Mouse (Mus musculus): ENCODE results near the gene Tac4. TPM values are rescaled to one million over a fixed set of nuclear protein-coding genes. Genes with fewer than 3 reads are reported as not detected.

The Tac4 gene
- polyA plus RNA-seq, 1 experiment from 2014 or later: not detected

DNA sequence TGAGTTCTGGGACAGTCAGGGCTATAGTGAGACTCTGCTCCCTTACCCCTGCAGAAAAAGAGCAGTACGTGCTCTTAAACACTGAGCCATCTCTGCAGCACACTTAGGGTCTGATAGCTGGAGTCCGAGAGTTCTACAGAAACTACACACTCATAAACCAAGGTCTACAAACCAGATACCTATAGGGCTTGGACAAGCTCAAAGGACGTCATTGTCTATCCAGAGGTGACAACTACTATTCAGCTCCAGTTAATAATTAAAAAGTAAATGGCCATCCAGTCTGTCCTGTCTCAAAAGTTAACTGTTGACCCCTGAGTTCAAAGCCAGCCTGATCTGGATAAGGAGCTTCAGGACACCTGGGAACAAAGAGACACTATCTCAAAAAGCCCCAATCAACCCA lies 40.4 kb downstream of the Tac4 start:
- peaks cover 26% of the 10 kb centered on the region for H3K36me3 ChIP-seq (replicated peaks)
- no peak overlapping the region for H3K4me2 ChIP-seq
- no peaks in the 10 kb centered on the region for H3K9me3 ChIP-seq
- no peak overlapping the region for H3K9ac ChIP-seq
- no peaks in the 10 kb centered on the region for H3K27me3 ChIP-seq (replicated peaks)
- no peak overlapping the region for H3K4me3 ChIP-seq
- 96% methylated on average over 3 of the region's 3 CpGs for WGBS
- no peak for ATAC-seq (replicated peaks)
- no peaks in the 10 kb centered on the region for H3K4me1 ChIP-seq
- no peak overlapping the region for H3K27ac ChIP-seq

DNA sequence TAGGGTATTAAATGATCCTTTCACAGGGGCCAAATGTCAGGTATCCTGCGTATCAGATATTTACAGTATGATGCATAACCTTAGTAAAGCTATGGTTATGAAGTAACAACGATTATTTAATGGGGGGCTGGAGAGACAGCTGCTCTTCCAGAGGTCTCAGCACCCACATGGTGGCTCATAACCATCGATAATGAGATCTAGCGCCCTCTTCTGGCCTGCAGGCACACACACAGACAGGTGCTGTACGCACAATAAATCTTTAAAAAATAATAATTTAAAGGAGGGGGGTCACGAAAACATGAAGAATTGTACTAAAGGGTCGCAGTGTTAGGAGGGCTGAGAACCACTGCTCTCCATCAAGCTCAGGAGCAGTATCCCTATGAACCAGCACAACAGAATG lies 44.3 kb downstream of the Tac4 start:
- no peak overlapping the region for H3K27ac ChIP-seq

DNA sequence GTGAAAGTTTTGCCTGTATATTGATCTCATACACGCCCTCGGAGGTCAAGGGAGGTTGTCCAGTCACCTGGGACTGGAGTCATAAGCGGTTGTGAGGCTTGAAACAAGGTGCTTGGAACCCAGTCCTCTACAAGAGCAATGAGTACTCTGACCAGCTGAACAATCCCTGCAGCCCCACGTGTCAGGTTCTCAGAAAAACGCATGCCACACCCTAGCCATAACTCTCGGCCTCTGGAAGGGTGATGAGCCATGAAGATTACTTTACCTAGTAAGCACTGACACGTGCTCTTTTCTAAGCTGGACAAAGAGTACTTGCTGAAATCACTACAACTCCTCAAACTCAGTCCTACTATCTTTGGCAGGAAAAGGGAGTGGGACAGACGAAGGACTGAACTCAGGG lies 46.2 kb downstream of the Tac4 start:
- H3K36me3 ChIP-seq (replicated peaks): peaks cover 7% of the 10 kb centered on the region; the same call in 1 of the 2 replicates
- ATAC-seq (replicated peaks): no peak
- no peak overlapping the region for H3K9ac ChIP-seq
- no peak overlapping the region for H3K27ac ChIP-seq
- H3K4me2 ChIP-seq: no peak overlapping the region
- no peaks in the 10 kb centered on the region for H3K9me3 ChIP-seq
- H3K4me1 ChIP-seq: peaks cover 18% of the 10 kb centered on the region
- H3K27me3 ChIP-seq (replicated peaks): no peaks in the 10 kb centered on the region
- no peak overlapping the region for H3K4me3 ChIP-seq
- WGBS: 82% methylated on average over 8 of the region's 8 CpGs

More for the DNA sequence above, 44.3 kb downstream of the Tac4 start:
- H3K4me1 ChIP-seq: peaks cover 11% of the 10 kb centered on the region
- no peak for ATAC-seq (replicated peaks)
- WGBS: 91% methylated on average over 7 of the region's 7 CpGs
- no peaks in the 10 kb centered on the region for H3K9me3 ChIP-seq
- no peaks in the 10 kb centered on the region for H3K27me3 ChIP-seq (replicated peaks)
- no peak overlapping the region for H3K9ac ChIP-seq
- H3K4me3 ChIP-seq: no peak overlapping the region
- H3K4me2 ChIP-seq: no peak overlapping the region
- peaks cover 14% of the 10 kb centered on the region for H3K36me3 ChIP-seq (replicated peaks)

DNA sequence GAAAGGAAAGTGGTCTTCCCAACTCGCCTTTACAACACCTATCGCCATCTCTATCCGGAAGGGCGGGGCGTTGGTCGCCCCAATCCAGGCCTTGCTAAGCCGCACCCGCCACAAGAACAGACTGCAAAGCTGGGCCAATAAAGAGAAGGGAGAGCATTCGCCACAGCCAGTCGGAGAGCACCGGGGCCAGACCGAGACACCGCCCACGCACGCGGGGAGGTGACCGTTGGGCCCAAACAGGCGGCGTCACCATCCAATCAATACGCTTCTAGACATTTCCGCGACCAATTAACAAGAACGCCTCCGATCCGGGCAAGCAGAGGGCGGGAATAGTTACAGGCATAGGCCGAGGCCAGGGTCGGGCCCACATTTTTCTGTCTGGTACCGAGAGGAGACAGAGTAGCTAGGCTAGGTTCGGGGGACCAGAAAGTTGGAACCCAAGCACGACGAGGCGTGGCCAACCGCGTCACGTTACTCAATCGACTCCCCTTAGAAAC lies 48.2 kb downstream of the Tac4 start:
- Histone ChIP-seq H3K36me3 (replicated peaks) (peaks cover 3% of the 10 kb centered on the region; the same call in 1 of the 2 replicates), H3K4me1 (peaks cover 18% of the 10 kb centered on the region), H3K4me3 (peak overlapping the region; percentile 74), H3K27ac (peak overlapping the region; percentile 94), H3K27me3 (replicated peaks) (no peaks in the 10 kb centered on the region), H3K9ac (peak overlapping the region; percentile 85), H3K9me3 (no peaks in the 10 kb centered on the region), H3K4me2 (peak overlapping the region; percentile 78)
- 0% methylated on average over 37 of the region's 37 CpGs for WGBS
- peak; percentile 96 for ATAC-seq (replicated peaks)

DNA sequence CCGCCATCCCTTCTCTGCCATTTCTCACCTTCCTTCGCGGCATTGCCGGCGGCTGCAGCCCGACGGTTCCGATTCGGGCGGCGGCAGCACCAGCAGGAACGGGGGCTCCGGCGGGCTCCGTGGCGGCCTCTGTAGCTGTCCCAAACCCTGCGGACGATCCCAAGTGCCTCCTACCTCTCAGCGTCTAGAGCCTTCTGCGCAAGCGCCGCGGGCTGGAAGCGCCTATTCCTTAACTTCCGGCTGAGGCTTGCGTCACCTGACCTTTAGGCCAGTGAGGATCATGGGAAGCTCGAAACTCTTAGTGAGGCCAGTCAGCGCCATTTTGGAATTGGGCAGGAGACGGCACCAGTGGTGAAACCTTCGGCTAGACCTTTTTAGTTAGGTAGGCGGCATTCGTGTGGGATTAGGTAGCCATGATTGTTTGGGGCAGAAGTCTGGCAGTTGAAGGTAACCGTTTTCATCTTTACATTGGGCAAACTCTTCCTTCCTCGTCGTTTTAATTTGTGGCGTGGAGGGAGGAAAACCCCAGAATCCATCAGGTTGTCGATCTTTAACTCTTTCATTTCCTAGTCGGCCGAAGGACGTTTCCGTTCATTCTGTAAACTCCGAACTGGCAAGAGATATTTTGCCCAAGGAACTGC lies 48.8 kb downstream of the Tac4 start, which contains the start of gene Kat7:
Kat7 (minus strand) TSS at position 240 of the 641 bp plus-strand sequence.
- H3K36me3 ChIP-seq (replicated peaks): no peaks in the 10 kb centered on the region
- WGBS: under 1% methylated on average over 42 of the region's 42 CpGs
- peaks cover 18% of the 10 kb centered on the region for H3K4me1 ChIP-seq
- no peaks in the 10 kb centered on the region for H3K9me3 ChIP-seq
- peak within 1 kb of the TSS; percentile 74 for H3K4me3 ChIP-seq
- H3K27me3 ChIP-seq (replicated peaks): no peaks in the 10 kb centered on the region
- H3K27ac ChIP-seq: peak within 1 kb of the TSS; percentile 94
- peak; percentile 94 for ATAC-seq (replicated peaks)
- peak within 1 kb of the TSS; percentile 78 for H3K4me2 ChIP-seq
- peak within 1 kb of the TSS; percentile 85 for H3K9ac ChIP-seq

DNA sequence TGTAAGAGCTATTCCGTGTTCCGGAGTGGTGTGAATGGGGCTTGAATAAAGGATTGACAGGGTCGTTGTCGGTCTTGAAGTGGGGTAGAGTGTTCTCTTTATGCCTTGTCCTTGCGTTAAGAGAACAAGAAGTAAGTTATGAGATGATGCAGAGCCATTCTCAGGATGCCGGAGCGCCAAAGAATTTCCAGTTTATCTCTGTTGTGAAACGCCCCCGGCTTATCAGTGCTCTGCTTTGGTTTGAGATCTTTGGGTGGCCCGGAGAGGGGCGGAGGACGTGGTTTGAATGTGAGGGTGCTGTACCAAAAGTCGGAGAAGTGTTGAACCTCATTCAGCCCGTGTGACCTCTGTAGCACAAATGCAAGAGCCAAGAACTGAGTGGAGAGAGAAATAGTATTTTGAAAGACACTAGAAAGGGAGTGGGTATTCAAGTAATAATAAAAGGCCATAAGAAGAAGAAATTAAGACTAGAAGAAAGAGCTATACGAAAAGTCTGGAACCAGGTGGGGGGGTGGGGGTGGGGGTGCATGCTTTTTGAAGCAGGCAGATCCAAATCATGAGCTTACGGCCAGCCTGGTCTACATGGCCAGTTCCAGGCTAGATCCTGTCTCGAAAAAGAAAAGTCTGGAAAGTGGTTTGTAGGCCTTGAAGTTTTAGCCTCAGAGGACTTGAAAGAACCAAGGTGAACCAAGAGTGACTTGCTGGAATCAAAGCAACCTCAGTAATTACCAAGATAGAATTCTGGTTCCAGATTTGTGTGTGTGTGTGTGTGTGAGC lies 49.5 kb downstream of the Tac4 start:
- H3K4me2 ChIP-seq: peak overlapping the region; percentile 74
- 0 out of 2 replicates have a peak, but pooled peaks have one; percentile 0 for ATAC-seq (replicated peaks)
- H3K9ac ChIP-seq: peak overlapping the region; percentile 60
- H3K27ac ChIP-seq: peak overlapping the region; percentile 79
- no peaks in the 10 kb centered on the region for H3K27me3 ChIP-seq (replicated peaks)
- H3K4me3 ChIP-seq: peak overlapping the region; percentile 74
- peaks cover 18% of the 10 kb centered on the region for H3K4me1 ChIP-seq
- WGBS: 4% methylated on average over 17 of the region's 17 CpGs
- H3K36me3 ChIP-seq (replicated peaks): no peaks in the 10 kb centered on the region
- no peaks in the 10 kb centered on the region for H3K9me3 ChIP-seq

DNA sequence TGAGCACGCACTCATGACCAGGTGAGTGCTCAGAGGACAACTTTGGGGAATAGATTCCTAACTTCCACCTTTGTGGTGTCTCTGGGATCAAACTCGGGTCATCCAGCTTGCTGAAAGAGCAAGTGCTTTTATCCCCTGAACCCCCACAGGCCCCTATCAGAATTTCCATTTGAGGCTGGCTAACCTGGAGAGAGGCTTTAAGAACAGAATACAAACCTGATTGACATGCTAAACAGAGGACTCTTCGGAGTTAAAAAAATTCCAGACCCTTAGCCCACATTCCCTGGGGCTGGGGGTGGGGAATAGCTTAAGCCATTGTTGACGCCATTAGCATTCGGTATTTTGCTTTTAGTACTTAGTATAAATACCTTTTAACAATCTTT lies 50.1 kb downstream of the Tac4 start:
- Histone ChIP-seq H3K4me2 (peak overlapping the region; percentile 74), H3K4me3 (peak overlapping the region; percentile 74; the same call in 1 of the 2 replicates), H3K27ac (no peak overlapping the region), H3K27me3 (replicated peaks) (no peaks in the 10 kb centered on the region), H3K9me3 (no peaks in the 10 kb centered on the region), H3K9ac (no peak overlapping the region; the same call in 1 of the 2 replicates), H3K4me1 (peaks cover 18% of the 10 kb centered on the region), H3K36me3 (replicated peaks) (no peaks in the 10 kb centered on the region)
- WGBS: 15% methylated on average over 5 of the region's 5 CpGs
- no peak for ATAC-seq (replicated peaks)

DNA sequence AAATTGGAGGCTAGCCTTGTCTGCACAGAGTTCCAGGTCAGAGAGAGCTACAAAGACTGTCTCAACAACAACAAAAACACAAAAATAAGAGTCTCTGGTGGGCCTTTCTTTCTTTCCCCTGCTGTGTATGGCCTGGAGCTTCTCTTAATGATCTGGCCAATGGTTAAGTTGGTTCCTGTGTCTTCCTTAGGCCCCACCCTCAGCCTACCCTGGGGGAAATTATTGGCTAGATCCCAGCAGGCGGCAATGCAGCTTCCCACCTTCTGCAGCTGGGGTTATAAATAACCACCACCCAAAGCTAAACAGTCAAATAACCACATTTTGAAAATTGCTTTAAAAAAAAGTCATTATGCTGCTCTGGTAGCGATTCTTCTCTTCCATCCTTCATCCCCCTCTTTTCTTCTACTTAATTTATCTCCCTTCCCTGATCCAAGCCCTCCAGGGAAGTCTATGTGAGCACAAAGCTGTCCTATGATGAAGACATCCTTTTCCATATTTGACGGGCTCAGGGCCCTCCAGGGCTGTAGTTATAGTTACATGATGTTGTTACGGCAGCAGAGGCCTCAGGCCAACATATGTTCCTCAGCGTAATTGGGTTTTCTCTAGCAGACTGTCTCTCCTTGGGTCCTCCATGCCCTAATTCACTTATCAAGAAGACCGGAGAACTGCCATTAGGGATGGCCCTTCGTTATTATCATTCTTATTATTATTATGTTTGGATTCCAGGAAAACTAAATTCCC lies 54.1 kb downstream of the Tac4 start:
- ATAC-seq (replicated peaks): no peak
- no peaks in the 10 kb centered on the region for H3K9me3 ChIP-seq
- H3K27me3 ChIP-seq (replicated peaks): no peaks in the 10 kb centered on the region
- 74% methylated on average over 7 of the region's 7 CpGs for WGBS
- no peak overlapping the region for H3K27ac ChIP-seq
- H3K36me3 ChIP-seq (replicated peaks): no peaks in the 10 kb centered on the region
- no peak overlapping the region for H3K4me3 ChIP-seq
- H3K4me2 ChIP-seq: no peak overlapping the region
- H3K4me1 ChIP-seq: peaks cover 8% of the 10 kb centered on the region
- H3K9ac ChIP-seq: no peak overlapping the region

DNA sequence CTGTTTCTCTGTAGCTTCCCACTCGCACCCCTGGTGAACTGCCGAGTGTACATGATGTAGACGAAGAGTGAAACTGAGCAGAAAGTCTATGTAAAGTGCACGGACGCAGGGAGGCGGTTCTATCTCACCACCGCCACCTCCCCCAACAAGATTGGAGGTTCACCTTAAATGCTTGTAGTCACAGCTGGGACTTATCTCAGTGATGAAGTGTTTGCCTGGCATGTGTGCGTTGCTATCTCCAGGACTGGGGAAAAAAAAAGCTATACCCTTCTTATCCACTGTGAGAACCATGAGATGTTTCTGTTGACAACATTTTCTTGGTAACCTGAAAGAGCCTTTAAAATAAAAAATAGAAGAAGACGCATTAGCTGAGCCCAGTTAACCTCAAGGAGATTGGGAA lies 56.8 kb downstream of the Tac4 start:
- ATAC-seq (replicated peaks): no peak
- H3K36me3 ChIP-seq (replicated peaks): no peaks in the 10 kb centered on the region
- whole genome bisulfite sequencing: 91% methylated on average over 9 of the region's 9 CpGs
- no peak overlapping the region for H3K9ac ChIP-seq
- H3K27me3 ChIP-seq (replicated peaks): no peaks in the 10 kb centered on the region
- H3K9me3 ChIP-seq: no peaks in the 10 kb centered on the region
- H3K27ac ChIP-seq: no peak overlapping the region
- H3K4me1 ChIP-seq: no peaks in the 10 kb centered on the region
- H3K4me3 ChIP-seq: no peak overlapping the region
- no peak overlapping the region for H3K4me2 ChIP-seq

Other genes starting within 250 kb of the Tac4 start
- gene Pdk2, start 220.2 kb upstream of the Tac4 start, polyA plus RNA-seq (2015; fragmentation: Nextera tagmentation; extraction: Ambion mirVana): 27.4 and 28.2 TPM in 2 replicates
- gene Itga3, start 184.7 kb upstream of the Tac4 start, polyA plus RNA-seq (2015; fragmentation: Nextera tagmentation; extraction: Ambion mirVana): 17.2 and 17.4 TPM in 2 replicates
- gene Dlx3, start 141.4 kb upstream of the Tac4 start, polyA plus RNA-seq (2015; fragmentation: Nextera tagmentation; extraction: Ambion mirVana): 0.17 and 0.20 TPM in 2 replicates
- not detected in 2 replicates for gene Dlx4, start 115.3 kb upstream of the Tac4 start, polyA plus RNA-seq (2015; fragmentation: Nextera tagmentation; extraction: Ambion mirVana)
- gene Kat7, start 48.7 kb downstream of the Tac4 start, polyA plus RNA-seq (2015; fragmentation: Nextera tagmentation; extraction: Ambion mirVana): 62.8 and 69.6 TPM in 2 replicates
- 2.2 and 2.3 TPM in 2 replicates for gene Fam117a, start 75.5 kb downstream of the Tac4 start, polyA plus RNA-seq (2015; fragmentation: Nextera tagmentation; extraction: Ambion mirVana)
- 143 TPM in 2 replicates for gene Slc35b1, start 123.2 kb downstream of the Tac4 start, polyA plus RNA-seq (2015; fragmentation: Nextera tagmentation; extraction: Ambion mirVana)
- gene Spop, start 152.6 kb downstream of the Tac4 start, polyA plus RNA-seq (2015; fragmentation: Nextera tagmentation; extraction: Ambion mirVana): 208 and 234 TPM in 2 replicates